Mouse (Mus musculus) liver, embryonic 14.5 days (tissue): ENCODE data around the gene Oosp3.

Experiments
- CTCF ChIP-seq: IDR thresholded peaks from 2 replicates; pipeline ENCODE4 v1.5.1; 2016; ENCODE audit warnings: antibody characterized with exemption, low read depth, control low read depth
- EP300 ChIP-seq: IDR thresholded peaks from 2 replicates; pipeline ENCODE4 v1.6.1; 2016; ENCODE audit warnings: antibody characterized with exemption, low read depth

- TF ChIP-seq EP300 (no peak), CTCF (no peak)
Observed at GRCm38 (mm10) chr19:11696755-11697154, at the start of gene Oosp3.
